Mouse (Mus musculus) ES-E14 (cell line): ENCODE measurements around the gene Tomm70a.

Source experiments
- CHD2 ChIP-seq: IDR thresholded peaks from 2 replicates; pipeline ENCODE4 v1.6.1; 2014; ENCODE audit warnings: mild to moderate bottlenecking, low read depth, low read length, inconsistent platforms
- HCFC1 ChIP-seq: IDR thresholded peaks from 2 replicates; pipeline ENCODE4 v1.6.1; 2012; ENCODE audit warnings: low read length, inconsistent platforms, borderline replicate concordance; ENCODE audit not compliant: insufficient read depth
- MAFK ChIP-seq: IDR thresholded peaks from 2 replicates; pipeline ENCODE4 v1.6.1; 2014; ENCODE audit warnings: mild to moderate bottlenecking, low read depth, low read length, inconsistent platforms; ENCODE audit not compliant: insufficient read depth
- ZC3H11A ChIP-seq: IDR thresholded peaks from 2 replicates; pipeline ENCODE4 v1.6.1; 2012; ENCODE audit warnings: low read depth, mild to moderate bottlenecking, inconsistent platforms, low read length, borderline replicate concordance
- ZNF384 ChIP-seq: IDR thresholded peaks from 2 replicates; pipeline ENCODE4 v1.6.1; 2012; ENCODE audit warnings: low read depth, low read length, inconsistent platforms

- no peak for TF ChIP-seq MAFK
- no peak for TF ChIP-seq CHD2
- TF ChIP-seq HCFC1, result no peak
- no peak for TF ChIP-seq ZNF384
- no peak for TF ChIP-seq ZC3H11A
These were observed 12.1 kb downstream of the Tomm70a start for GRCm38 (mm10) chr16:57133611-57134010.
